Mouse (Mus musculus) embryonic facial prominence, embryonic 15.5 days (tissue): ENCODE results near the gene Fkbp15. TPM values are rescaled to one million over a fixed set of nuclear protein-coding genes. Genes with fewer than 3 reads are reported as not detected.

Source experiments
- ATAC-seq: fragments of 200-750 bp; cut with Nextera tagmentation; 2 replicates; pipeline ENCODE4 v1.8.0; 2017; ENCODE audit warnings: low read depth, moderate TSS enrichment; ENCODE audit not compliant: insufficient number of reproducible peaks, low FRiP score, low TSS enrichment
- H3K27ac ChIP-seq: fragments of 300-500 bp; sonication (generic); replicated peaks from 2 replicates; pipeline ENCODE4 v1.5.1; 2015; ENCODE audit warnings: mild to moderate bottlenecking, inconsistent platforms
- H3K27me3 ChIP-seq: fragments of 300-500 bp; sonication (generic); 2 replicates; pipeline ENCODE4 v1.6.1; 2015; ENCODE audit warnings: inconsistent platforms
- H3K36me3 ChIP-seq: fragments of 300-500 bp; sonication (generic); 2 replicates; pipeline ENCODE4 v1.6.1; 2015; ENCODE audit warnings: mild to moderate bottlenecking, inconsistent platforms
- H3K4me1 ChIP-seq: fragments of 300-500 bp; sonication (generic); 2 replicates; pipeline ENCODE4 v1.6.1; 2015; ENCODE audit warnings: inconsistent platforms
- H3K4me2 ChIP-seq: fragments of 300-500 bp; sonication (generic); replicated peaks from 2 replicates; pipeline ENCODE4 v1.6.1; 2015; ENCODE audit warnings: mild to moderate bottlenecking, inconsistent platforms
- H3K4me3 ChIP-seq: fragments of 300-500 bp; sonication (generic); replicated peaks from 2 replicates; pipeline ENCODE4 v1.5.1; 2015; ENCODE audit warnings: mild to moderate bottlenecking, inconsistent platforms
- H3K9ac ChIP-seq: fragments of 300-500 bp; sonication (generic); 2 replicates; pipeline ENCODE4 v1.6.1; 2015; ENCODE audit warnings: inconsistent platforms
- H3K9me3 ChIP-seq: fragments of 300-500 bp; sonication (generic); replicated peaks from 2 replicates; pipeline ENCODE4 v1.6.1; 2016; ENCODE audit warnings: inconsistent platforms
- WGBS: fragments of 180-500 bp; shearing (Covaris S2); methylation state at CpG from one replicate; pipeline ENCODE4 v1.1.7; 2015; 5-methylcytosine and 5-hydroxymethylcytosine counted together
- polyA plus RNA-seq: library from polyadenylated mRNA; unstranded; fragments of >200 nt; fragmentation: Nextera tagmentation; extraction: Ambion mirVana; gene quantifications from 2 replicates; pipeline ENCODE4 v1.2.1, GENCODE M21; 2015

Fkbp15 gene
- 27.6 and 28.3 TPM in 2 replicates for polyA plus RNA-seq

GRCm38 (mm10) chr4:62360088-62360804 is at the start of gene Fkbp15, which contains the start of gene Slc31a1:
Fkbp15 (minus strand) TSS chr4:62360548.
Slc31a1 (plus strand) TSS chr4:62360727.
- peak within 1 kb of the TSS; percentile 61 for H3K4me2 ChIP-seq
- peaks cover 18% of the 10 kb centered on the region for H3K4me1 ChIP-seq
- no peaks in the 10 kb centered on the region for H3K27me3 ChIP-seq
- H3K9me3 ChIP-seq: no peaks in the 10 kb centered on the region
- H3K9ac ChIP-seq: peak within 1 kb of the TSS; percentile 71
- peak within 1 kb of the TSS; percentile 83 for H3K4me3 ChIP-seq
- 0 out of 2 replicates have a peak, but pooled peaks cover 6% of the 10 kb centered on the region for H3K36me3 ChIP-seq
- WGBS: under 1% methylated on average over 51 of the region's 51 CpGs
- peak within 1 kb of the TSS; percentile 75 for H3K27ac ChIP-seq
- ATAC-seq: peak; percentile 100

GRCm38 (mm10) chr4:62409615-62410014 is 49.3 kb upstream of the Fkbp15 start:
- peak overlapping the region; percentile 79 for H3K4me3 ChIP-seq
- H3K27me3 ChIP-seq: no peaks in the 10 kb centered on the region
- H3K9me3 ChIP-seq: no peaks in the 10 kb centered on the region
- H3K36me3 ChIP-seq: peaks cover 33% of the 10 kb centered on the region
- H3K9ac ChIP-seq: peak overlapping the region; percentile 86
- H3K4me1 ChIP-seq: peaks cover 29% of the 10 kb centered on the region
- ATAC-seq: no peak
- H3K4me2 ChIP-seq: peak overlapping the region; percentile 74
- 17% methylated on average over 6 of the region's 6 CpGs for WGBS
- peak overlapping the region; percentile 93 for H3K27ac ChIP-seq

- H3K9me3 ChIP-seq: no peaks in the 10 kb centered on the region
- ATAC-seq: peak; percentile 99
- under 1% methylated on average over 39 of the region's 39 CpGs for WGBS
- peak within 1 kb of the TSS; percentile 86 for H3K9ac ChIP-seq
- no peaks in the 10 kb centered on the region for H3K27me3 ChIP-seq
- H3K36me3 ChIP-seq: peaks cover 30% of the 10 kb centered on the region
- peak within 1 kb of the TSS; percentile 79 for H3K4me3 ChIP-seq
- H3K27ac ChIP-seq: peak within 1 kb of the TSS; percentile 93
- H3K4me2 ChIP-seq: peak within 1 kb of the TSS; percentile 74
- peaks cover 29% of the 10 kb centered on the region for H3K4me1 ChIP-seq
Measured at GRCm38 (mm10) chr4:62408601-62409282, 48.4 kb upstream of the Fkbp15 start, which contains the start of the genes Cdc26 and Prpf4. Cdc26 (minus strand) TSS chr4:62408642. Prpf4 (plus strand) TSS chr4:62408797.

- WGBS: under 1% methylated on average over 35 of the region's 35 CpGs
- peaks cover 25% of the 10 kb centered on the region for H3K36me3 ChIP-seq
- peaks cover 29% of the 10 kb centered on the region for H3K4me1 ChIP-seq
- H3K9me3 ChIP-seq: no peaks in the 10 kb centered on the region
- H3K27me3 ChIP-seq: no peaks in the 10 kb centered on the region
- peak overlapping the region; percentile 79 for H3K4me3 ChIP-seq
- H3K4me2 ChIP-seq: peak overlapping the region; percentile 49
- peak overlapping the region; percentile 68 for H3K9ac ChIP-seq
- H3K27ac ChIP-seq: peak overlapping the region; percentile 90
- 0 out of 2 replicates have a peak, but pooled peaks have one; percentile 16 for ATAC-seq
Measured at GRCm38 (mm10) chr4:62407730-62408582, 47.6 kb upstream of the Fkbp15 start.

- H3K27ac ChIP-seq: no peak overlapping the region
- WGBS: 78% methylated on average over 4 of the region's 4 CpGs
- H3K27me3 ChIP-seq: no peaks in the 10 kb centered on the region
- no peak overlapping the region for H3K4me2 ChIP-seq
- H3K4me3 ChIP-seq: no peak overlapping the region
- ATAC-seq: no peak
- no peaks in the 10 kb centered on the region for H3K9me3 ChIP-seq
- peaks cover 25% of the 10 kb centered on the region for H3K36me3 ChIP-seq
- H3K9ac ChIP-seq: no peak overlapping the region
- H3K4me1 ChIP-seq: peaks cover 29% of the 10 kb centered on the region
Measured at GRCm38 (mm10) chr4:62406133-62406532, 45.8 kb upstream of the Fkbp15 start.

GRCm38 (mm10) chr4:62398956-62399355 is 38.6 kb upstream of the Fkbp15 start:
- no peaks in the 10 kb centered on the region for H3K4me1 ChIP-seq
- H3K4me2 ChIP-seq: no peak overlapping the region
- H3K27ac ChIP-seq: no peak overlapping the region
- no peaks in the 10 kb centered on the region for H3K9me3 ChIP-seq
- no peak overlapping the region for H3K9ac ChIP-seq
- H3K36me3 ChIP-seq: peaks cover 73% of the 10 kb centered on the region
- no peaks in the 10 kb centered on the region for H3K27me3 ChIP-seq
- WGBS: 87% methylated on average over 3 of the region's 3 CpGs
- H3K4me3 ChIP-seq: no peak overlapping the region
- ATAC-seq: no peak

GRCm38 (mm10) chr4:62397616-62398365 is 37.4 kb upstream of the Fkbp15 start:
- Histone ChIP-seq H3K9ac (no peak overlapping the region), H3K9me3 (no peaks in the 10 kb centered on the region), H3K4me3 (no peak overlapping the region), H3K27ac (no peak overlapping the region), H3K27me3 (no peaks in the 10 kb centered on the region), H3K4me2 (no peak overlapping the region), H3K36me3 (peaks cover 76% of the 10 kb centered on the region), H3K4me1 (no peaks in the 10 kb centered on the region)
- ATAC-seq: no peak
- 82% methylated on average over 4 of the region's 4 CpGs for WGBS

GRCm38 (mm10) chr4:62395806-62396205 is 35.5 kb upstream of the Fkbp15 start:
- Histone ChIP-seq H3K9ac (no peak overlapping the region), H3K4me1 (no peaks in the 10 kb centered on the region), H3K9me3 (no peaks in the 10 kb centered on the region), H3K4me2 (no peak overlapping the region), H3K27ac (no peak overlapping the region), H3K4me3 (no peak overlapping the region), H3K36me3 (peaks cover 76% of the 10 kb centered on the region), H3K27me3 (no peaks in the 10 kb centered on the region)
- ATAC-seq: no peak
- 84% methylated on average over 1 of the region's 1 CpGs for WGBS

GRCm38 (mm10) chr4:62393459-62393858 is 33.1 kb upstream of the Fkbp15 start:
- no peak for ATAC-seq
- Histone ChIP-seq H3K9ac (no peak overlapping the region), H3K36me3 (peaks cover 68% of the 10 kb centered on the region), H3K4me1 (no peaks in the 10 kb centered on the region), H3K9me3 (no peaks in the 10 kb centered on the region), H3K27me3 (no peaks in the 10 kb centered on the region), H3K4me3 (no peak overlapping the region), H3K27ac (no peak overlapping the region), H3K4me2 (no peak overlapping the region)
- 54% methylated on average over 6 of the region's 6 CpGs for WGBS

- WGBS: 86% methylated on average over 7 of the region's 7 CpGs
- Histone ChIP-seq H3K27ac (no peak overlapping the region), H3K9me3 (no peaks in the 10 kb centered on the region), H3K4me1 (no peaks in the 10 kb centered on the region), H3K9ac (no peak overlapping the region), H3K4me2 (no peak overlapping the region), H3K27me3 (no peaks in the 10 kb centered on the region), H3K4me3 (no peak overlapping the region), H3K36me3 (peaks cover 61% of the 10 kb centered on the region)
- ATAC-seq: no peak
Measured at GRCm38 (mm10) chr4:62391892-62392291, 31.5 kb upstream of the Fkbp15 start.
